In the genomic region with DNA sequence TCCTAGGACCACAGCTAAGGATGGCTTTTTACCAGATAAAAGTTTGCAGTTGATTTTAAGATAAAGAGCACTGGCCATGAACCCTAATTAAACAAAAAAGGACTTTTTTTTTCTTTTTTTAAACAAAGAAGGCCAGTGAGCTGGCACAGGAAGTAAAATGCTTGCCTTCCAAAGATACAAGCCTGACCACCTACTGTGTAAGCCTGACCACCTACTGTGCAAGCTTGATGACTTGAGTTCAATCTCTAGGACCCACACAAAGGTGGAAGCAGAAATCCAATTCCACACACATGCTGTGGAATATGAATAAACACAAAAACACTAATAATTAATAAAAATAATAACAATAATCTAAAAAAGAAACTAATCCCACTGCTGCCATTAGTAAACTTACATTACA, we compare ENCODE assay signal across 19 mouse cellular contexts. TPM values are rescaled to one million over a fixed set of nuclear protein-coding genes. Genes with fewer than 3 reads are reported as not detected.
DNase-seq lines count a peak whose midpoint lies in the region; ATAC-seq and TF ChIP-seq lines count a peak whose summit lies in the region.
"Had no signal": no experiment of that assay in that cellular context is flagged by ENCODE, and none has a peak within 500 bp of the region (broad histone marks: within the 10 kb centered on the region; RNA-seq: fewer than 3 reads in every experiment).

No protein-coding gene starts in this region.

- in situ Hi-C loops in CH12.LX (cut with MboI; ENCODE audit: low pct_ligation_motif_present, low pct_unique_long_range_greater_than_20kb, low sequenced_read_pairs) = no loop called here

- H3K4me1 ChIP-seq in liver, adult 2 months (ENCODE audit: control insufficient read depth, insufficient read depth, low read length) = peaks cover 5% of the 10 kb centered on the region; the same call in 1 of the 2 replicates
- peaks cover 29% of the 10 kb centered on the region for H3K4me1 ChIP-seq in liver, embryonic 12.5 days
- H3K4me1 ChIP-seq in CH12.LX (ENCODE audit: control insufficient read depth in 1 of 2, insufficient read depth in 2 of 2) = peaks cover 6 to 31% of the 10 kb centered on the region in 2 experiments
- H3K4me1 ChIP-seq in ES-Bruce4 (ENCODE audit: control insufficient read depth, insufficient read depth, low read length) = no peaks in the 10 kb centered on the region

- no peak for TF ChIP-seq POLR2A in liver, adult 2 months (IDR thresholded peaks at IDR 0.05; ENCODE audit: extremely low read depth, insufficient read depth, low read length)
- TF ChIP-seq POLR2A in CH12.LX (IDR thresholded peaks at IDR 0.05; ENCODE audit: low read depth, low read length) (no peak), ES-Bruce4 (IDR thresholded peaks at IDR 0.05; ENCODE audit: insufficient read depth, low read length) (no peak)

- H3K9me3 ChIP-seq in liver, embryonic 12.5 days (replicated peaks) = no peaks in the 10 kb centered on the region
- no peaks in the 10 kb centered on the region for H3K9me3 ChIP-seq in CH12.LX (replicated peaks; ENCODE audit: low read length)
- no peaks in the 10 kb centered on the region for H3K9me3 ChIP-seq in ES-Bruce4 (replicated peaks; ENCODE audit: control insufficient read depth, insufficient read depth, low read length, poor library complexity, severe bottlenecking)
- H3K9me3 ChIP-seq: embryonic facial prominence, embryonic 13.5 days; heart, embryonic 13.5 days; hindbrain, embryonic 15.5 days had no signal

- H3K9ac ChIP-seq in liver, adult 2 months (ENCODE audit: low read depth, low read length) = no peak overlapping the region
- no peak overlapping the region for H3K9ac ChIP-seq in liver, embryonic 12.5 days
- H3K9ac ChIP-seq in CH12.LX (ENCODE audit: insufficient read depth, low read depth) = no peak overlapping the region
- no peak overlapping the region for H3K9ac ChIP-seq in ES-Bruce4 (ENCODE audit: low read depth, poor library complexity, severe bottlenecking)
- H3K9ac ChIP-seq: embryonic facial prominence, embryonic 13.5 days; hindbrain, embryonic 15.5 days had no signal

- H3K36me3 ChIP-seq in liver, adult 2 months (ENCODE audit: control insufficient read depth, insufficient read depth, low read length) = no peaks in the 10 kb centered on the region
- peaks cover 6% of the 10 kb centered on the region; the same call in 1 of the 2 replicates for H3K36me3 ChIP-seq in liver, embryonic 12.5 days
- peaks cover 12 to 38% of the 10 kb centered on the region in 2 experiments for H3K36me3 ChIP-seq in CH12.LX (replicated peaks in 1 of 2; ENCODE audit: control insufficient read depth in 1 of 2, insufficient read depth in 1 of 2, low read length in 1 of 2)
- peaks cover 5% of the 10 kb centered on the region; the same call in 1 of the 2 replicates for H3K36me3 ChIP-seq in ES-Bruce4 (ENCODE audit: control insufficient read depth, insufficient read depth, low read length, poor library complexity, severe bottlenecking)
- H3K36me3 ChIP-seq: hindbrain, embryonic 15.5 days had no signal

- DNase-seq in liver, adult 2 months (ENCODE audit: extremely low read depth, low read depth, low spot score) = peak; percentile 35
- no peak for DNase-seq in CH12.LX (ENCODE audit: extremely low read depth)
- DNase-seq in R1 (ENCODE audit: low read depth, low spot score) = peak; percentile 89
- DNase-seq in spleen, postnatal 14 days (ENCODE audit: low spot score in 2 of 2) = no peak
- no peak for DNase-seq in frontal cortex, postnatal 10 days (ENCODE audit: low spot score in 2 of 2)
- DNase-seq: adrenal gland, adult 2 months; adrenal gland, postnatal 36 days; cerebellum, adult 2 months; gastrocnemius, postnatal 36 days; heart, adult 11 months; heart, postnatal 36 days had no signal

- no peak overlapping the region for H3K4me3 ChIP-seq in liver, adult 2 months (ENCODE audit: insufficient read depth, low read depth, low read length)
- no peak overlapping the region for H3K4me3 ChIP-seq in liver, embryonic 12.5 days
- H3K4me3 ChIP-seq in CH12.LX (replicated peaks in 1 of 3; ENCODE audit: low read depth in 2 of 3, low read length in 2 of 3, poor library complexity in 1 of 3) = no peak overlapping the region
- H3K4me3 ChIP-seq in ES-Bruce4 (ENCODE audit: low read depth, low read length) = no peak overlapping the region
- H3K4me3 ChIP-seq: embryonic facial prominence, embryonic 13.5 days; heart, embryonic 13.5 days; hindbrain, embryonic 15.5 days had no signal

- no peaks in the 10 kb centered on the region for H3K27me3 ChIP-seq in liver, adult 2 months (ENCODE audit: control insufficient read depth, insufficient read depth, low read length)
- no peaks in the 10 kb centered on the region for H3K27me3 ChIP-seq in liver, embryonic 12.5 days (replicated peaks)
- no peaks in the 10 kb centered on the region for H3K27me3 ChIP-seq in CH12.LX (replicated peaks)
- H3K27me3 ChIP-seq in ES-Bruce4 (ENCODE audit: control insufficient read depth, insufficient read depth, low read length, poor library complexity, severe bottlenecking) = no peaks in the 10 kb centered on the region
- H3K27me3 ChIP-seq: embryonic facial prominence, embryonic 13.5 days; heart, embryonic 13.5 days; hindbrain, embryonic 15.5 days had no signal

- TF ChIP-seq EP300 in CH12.LX (IDR thresholded peaks at IDR 0.05; ENCODE audit: low read length) (no peak), ES-Bruce4 (IDR thresholded peaks at IDR 0.05; ENCODE audit: insufficient read depth, low read depth, low read length) (no peak)

- H3K4me2 ChIP-seq in liver, embryonic 12.5 days = no peak overlapping the region
- no peak overlapping the region for H3K4me2 ChIP-seq in CH12.LX (ENCODE audit: insufficient read depth, low read depth, poor library complexity, severe bottlenecking)
- H3K4me2 ChIP-seq: embryonic facial prominence, embryonic 13.5 days; heart, embryonic 13.5 days; hindbrain, embryonic 15.5 days had no signal

- H3K27ac ChIP-seq in liver, adult 2 months (replicated peaks; ENCODE audit: insufficient read depth, low read depth, low read length) = no peak overlapping the region
- no peak overlapping the region for H3K27ac ChIP-seq in liver, embryonic 12.5 days
- no peak overlapping the region for H3K27ac ChIP-seq in CH12.LX (ENCODE audit: insufficient read depth, low read depth)
- H3K27ac ChIP-seq in ES-Bruce4 (ENCODE audit: insufficient read depth, low read length) = 0 out of 2 replicates have a peak overlapping the region, but pooled peaks have one; percentile 38
- H3K27ac ChIP-seq: embryonic facial prominence, embryonic 13.5 days; heart, embryonic 13.5 days; hindbrain, embryonic 15.5 days had no signal

- no peaks in the 10 kb centered on the region; the same call in 1 of the 2 replicates for H3K79me2 ChIP-seq in liver, adult 2 months (ENCODE audit: control insufficient read depth, insufficient read depth, low read length)
- H3K79me2 ChIP-seq in CH12.LX (replicated peaks; ENCODE audit: control insufficient read depth, extremely low read depth, insufficient read depth, poor library complexity, severe bottlenecking) = peaks cover 28% of the 10 kb centered on the region

- dilution Hi-C loops in CH12.LX (cut with MboI; ENCODE audit: extremely low pct_ligation_motif_present, extremely low pct_unique_long_range_greater_than_20kb, low sequenced_read_pairs) = no loop called here

- no peak for TF ChIP-seq CTCF in liver, adult 2 months (IDR thresholded peaks at IDR 0.05; ENCODE audit: low read depth, low read length)
- TF ChIP-seq CTCF in CH12.LX (conservative IDR thresholded peaks at IDR 0.05 in 1 of 2, IDR thresholded peaks at IDR 0.05 in 1 of 2; ENCODE audit: low read depth in 2 of 2, low read length in 2 of 2) (no peak), ES-Bruce4 (IDR thresholded peaks at IDR 0.05; ENCODE audit: low read depth, low read length) (no peak)

- ATAC-seq in liver, embryonic 12.5 days = no peak
- ATAC-seq: activated CD4-positive, CD25-positive, alpha-beta regulatory T cell, adult 4 months; forebrain, embryonic 14.5 days; intestine, embryonic 16.5 days had no signal

- no peak for TF ChIP-seq RAD21 in CH12.LX (IDR thresholded peaks at IDR 0.05; ENCODE audit: low read depth, low read length)

TF ChIP-seq in CH12.LX, 34 proteins besides CTCF, POLR2A, EP300 and RAD21:
- no peak for TF ChIP-seq MXI1 (IDR thresholded peaks at IDR 0.05; ENCODE audit: low read depth, low read length)
- TF ChIP-seq ZKSCAN1 (IDR thresholded peaks at IDR 0.05; ENCODE audit: borderline replicate concordance, low read depth, low read length) = peak; percentile 67

RNA-seq across cellular contexts. Expression of a gene that starts 3.0 kb away (rescaled TPM):
- 1.8 and 2.5 TPM in 2 replicates for total RNA-seq in liver, adult 2 months (2014; rRNA removed)
- 0.93 and 1.1 TPM in 2 replicates for polyA plus RNA-seq in liver, adult 2 months (2012; rRNA removed)
- polyA plus RNA-seq in liver, embryonic 12.5 days (2016; fragmentation: Nextera tagmentation; extraction: Ambion mirVana) = 6.9 and 8.6 TPM in 2 replicates
- total RNA-seq in CH12.LX (2012; rRNA removed) (11.5 and 13.9 TPM in 2 replicates), CH12.LX (2014; rRNA removed) (13.9 and 15.4 TPM in 2 replicates)
- polyA plus RNA-seq in CH12.LX (2012; ENCODE audit: insufficient read length, low read depth) (11.8 and 12.5 TPM in 2 replicates), ES-Bruce4 (2011; ENCODE audit: insufficient read depth, insufficient read length, low read depth, missing spikeins) (9.1 and 11.2 TPM in 2 replicates)

RNA-seq across cellular contexts. Expression of a gene that starts 3.1 kb away (rescaled TPM):
- total RNA-seq in liver, adult 2 months (2014; rRNA removed) = 19.9 and 21.4 TPM in 2 replicates
- 10.3 and 10.5 TPM in 2 replicates for polyA plus RNA-seq in liver, adult 2 months (2012; rRNA removed)
- 143 and 149 TPM in 2 replicates for polyA plus RNA-seq in liver, embryonic 12.5 days (2016; fragmentation: Nextera tagmentation; extraction: Ambion mirVana)
- total RNA-seq in CH12.LX (2012; rRNA removed) (287 and 354 TPM in 2 replicates), CH12.LX (2014; rRNA removed) (357 and 379 TPM in 2 replicates)
- polyA plus RNA-seq in CH12.LX (2012; ENCODE audit: insufficient read length, low read depth) (230 and 247 TPM in 2 replicates), ES-Bruce4 (2011; ENCODE audit: insufficient read depth, insufficient read length, low read depth, missing spikeins) (127 and 155 TPM in 2 replicates)

Comparison
In these comparisons a context has a peak if more than half of its experiments do, and no peak if none do; other contexts are left out.
1. RNA of a gene that starts 3.1 kb away (polyA plus RNA-seq): 230 to 247 TPM in CH12.LX, 143 to 149 TPM in liver, embryonic 12.5 days and 127 to 155 TPM in ES-Bruce4; 10.3 to 10.5 TPM in liver, adult 2 months; every median in the first group is over 10 times any median in the second.
2. DNase-seq: peak in liver, adult 2 months (single experiment) and R1 (single experiment); none in CH12.LX (single experiment), spleen, postnatal 14 days (0 of 2) and frontal cortex, postnatal 10 days (0 of 2).